Mouse (Mus musculus) intestine, embryonic 14.5 days (tissue): ENCODE measurements around the gene Trim2. TPM values are rescaled to one million over a fixed set of nuclear protein-coding genes. Genes with fewer than 3 reads are reported as not detected.

Experiments used
- ATAC-seq: fragments of 200-750 bp; cut with Nextera tagmentation; replicated peaks from 2 replicates; pipeline ENCODE4 v1.8.0; 2017; ENCODE audit warnings: low read depth, moderate number of reproducible peaks, moderate TSS enrichment, moderate library complexity; ENCODE audit not compliant: low FRiP score, low TSS enrichment
- DNase-seq: peaks from one replicate; pipeline ENCODE4 v3.0.0-alpha.2; 2018; ENCODE audit warnings: low spot score
- H3K27ac ChIP-seq: fragments of 300-500 bp; sonication (generic); 2 replicates; pipeline ENCODE4 v1.5.1; 2014; ENCODE audit warnings: low read depth, mild to moderate bottlenecking, control low read depth
- H3K27me3 ChIP-seq: fragments of 300-500 bp; sonication (generic); replicated peaks from 2 replicates; pipeline ENCODE4 v1.6.1; 2014; ENCODE audit warnings: low read length, control low read depth; ENCODE audit not compliant: control insufficient read depth, insufficient read depth
- H3K36me3 ChIP-seq: fragments of 300-500 bp; sonication (generic); 2 replicates; pipeline ENCODE4 v1.6.1; 2014; ENCODE audit warnings: low read length, control low read depth; ENCODE audit not compliant: control insufficient read depth, insufficient read depth
- H3K4me1 ChIP-seq: fragments of 300-500 bp; sonication (generic); replicated peaks from 2 replicates; pipeline ENCODE4 v1.6.1; 2014; ENCODE audit warnings: low read length, control low read depth, mixed read lengths; ENCODE audit not compliant: control insufficient read depth, insufficient read depth
- H3K4me2 ChIP-seq: fragments of 300-500 bp; sonication (generic); 2 replicates; pipeline ENCODE4 v1.6.1; 2014; ENCODE audit warnings: low read length
- H3K4me3 ChIP-seq: fragments of 300-500 bp; sonication (generic); 2 replicates; pipeline ENCODE4 v1.5.1; 2014; ENCODE audit warnings: low read depth, low read length, control low read depth, mixed read lengths
- H3K9ac ChIP-seq: fragments of 300-500 bp; sonication (generic); 2 replicates; pipeline ENCODE4 v1.6.1; 2014; ENCODE audit warnings: mild to moderate bottlenecking, low read length
- H3K9me3 ChIP-seq: fragments of 300-500 bp; sonication (generic); 2 replicates; pipeline ENCODE4 v1.6.1; 2016; ENCODE audit warnings: low read length, control low read depth; ENCODE audit not compliant: control insufficient read depth
- WGBS: fragments of 180-500 bp; shearing (Covaris S2); extraction: QIAGEN DNeasy Blood & Tissue Kit; methylation state at CpG from one replicate; pipeline ENCODE4 v1.1.7; 2014; 5-methylcytosine and 5-hydroxymethylcytosine counted together
- polyA plus RNA-seq: library from polyadenylated mRNA; unstranded; fragments of >200 nt; fragmentation: Nextera tagmentation; extraction: Ambion mirVana; gene quantifications from 2 replicates; pipeline ENCODE4 v1.2.1, GENCODE M21; 2014

The Trim2 gene
- polyA plus RNA-seq, 1 experiment from 2014 or later = 58.1 TPM

DNA sequence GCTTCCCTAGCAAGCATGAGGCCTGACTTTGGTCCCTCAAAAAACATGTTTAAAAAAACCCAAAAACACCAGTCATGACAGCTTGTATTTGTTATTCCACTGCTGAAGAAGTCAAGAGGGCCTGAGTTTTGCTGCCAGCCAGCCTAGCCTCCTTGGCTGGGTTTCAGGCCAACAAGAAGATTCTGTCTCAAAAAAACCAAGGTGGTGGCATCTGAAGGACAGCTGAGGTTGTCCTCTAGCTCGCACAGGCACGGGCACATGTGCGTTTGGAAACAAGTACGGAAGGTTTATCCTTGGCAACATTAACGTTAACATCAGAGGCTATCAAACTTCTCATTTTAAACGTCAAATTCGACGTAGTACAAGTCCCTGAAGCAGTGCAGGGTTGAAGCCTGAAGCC lies 79.0 kb downstream of the Trim2 start:
- ATAC-seq (no peak), DNase-seq (no peak)
- Histone ChIP-seq H3K9ac (no peak overlapping the region), H3K27me3 (no peaks in the 10 kb centered on the region), H3K27ac (no peak overlapping the region), H3K4me3 (no peak overlapping the region), H3K4me2 (no peak overlapping the region), H3K36me3 (no peaks in the 10 kb centered on the region), H3K4me1 (peaks cover 7% of the 10 kb centered on the region; the same call in 1 of the 2 replicates), H3K9me3 (no peaks in the 10 kb centered on the region)
- WGBS = 30% methylated on average over 8 of the region's 8 CpGs

DNA sequence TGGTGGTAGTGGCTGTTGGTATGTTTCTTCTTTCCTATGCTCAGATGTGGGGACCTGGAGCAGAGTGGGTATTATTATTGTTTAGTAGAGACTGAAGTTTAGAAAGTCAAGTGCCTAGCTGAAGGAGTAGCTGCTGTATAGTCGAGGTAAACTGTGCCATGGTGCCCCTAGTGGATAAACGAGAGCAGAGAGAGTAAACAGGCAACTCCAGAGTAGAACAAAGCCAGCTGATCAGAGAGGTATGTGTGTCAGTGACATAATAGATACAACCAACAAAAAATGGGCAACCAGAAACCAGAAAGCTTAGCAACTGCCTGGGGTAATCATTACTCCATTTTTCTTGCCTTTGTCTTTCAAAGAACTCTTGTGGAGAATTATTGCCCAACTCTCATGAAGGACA lies 81.7 kb downstream of the Trim2 start:
- no peak overlapping the region for H3K27ac ChIP-seq
- H3K36me3 ChIP-seq = no peaks in the 10 kb centered on the region
- WGBS = 12% methylated on average over 2 of the region's 2 CpGs
- H3K4me3 ChIP-seq = no peak overlapping the region
- ATAC-seq (no peak), DNase-seq (no peak)
- no peaks in the 10 kb centered on the region for H3K9me3 ChIP-seq
- no peaks in the 10 kb centered on the region for H3K27me3 ChIP-seq
- H3K4me1 ChIP-seq = peaks cover 7% of the 10 kb centered on the region
- H3K9ac ChIP-seq = no peak overlapping the region
- H3K4me2 ChIP-seq = no peak overlapping the region

DNA sequence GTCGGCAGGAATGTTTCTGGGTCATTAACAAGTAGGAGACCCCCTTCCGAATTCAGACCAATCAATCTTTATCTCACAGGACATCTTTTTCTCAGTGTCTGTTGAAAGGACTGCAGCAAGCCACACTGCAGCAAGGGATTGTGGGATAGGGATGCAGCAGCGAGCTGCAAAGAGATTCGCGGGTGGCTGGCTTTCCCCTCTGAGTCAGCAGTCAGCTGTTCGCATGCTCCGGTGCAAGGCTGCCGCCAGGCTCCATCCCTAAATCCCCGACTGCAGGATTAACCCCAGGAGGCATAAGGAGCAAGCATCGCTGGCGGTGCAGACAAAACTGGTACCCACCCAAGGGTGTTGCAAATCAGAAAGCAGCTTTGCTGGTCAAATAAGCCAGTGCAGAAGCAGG lies 85.9 kb downstream of the Trim2 start:
- Histone ChIP-seq H3K27ac (no peak overlapping the region), H3K4me2 (peak overlapping the region; percentile 56), H3K27me3 (no peaks in the 10 kb centered on the region), H3K9ac (peak overlapping the region; percentile 37), H3K9me3 (no peaks in the 10 kb centered on the region), H3K4me3 (peak overlapping the region; percentile 38), H3K4me1 (peaks cover 13% of the 10 kb centered on the region), H3K36me3 (no peaks in the 10 kb centered on the region)
- no peak for ATAC-seq
- 4% methylated on average over 11 of the region's 11 CpGs for whole genome bisulfite sequencing
- DNase-seq = peak; percentile 71

DNA sequence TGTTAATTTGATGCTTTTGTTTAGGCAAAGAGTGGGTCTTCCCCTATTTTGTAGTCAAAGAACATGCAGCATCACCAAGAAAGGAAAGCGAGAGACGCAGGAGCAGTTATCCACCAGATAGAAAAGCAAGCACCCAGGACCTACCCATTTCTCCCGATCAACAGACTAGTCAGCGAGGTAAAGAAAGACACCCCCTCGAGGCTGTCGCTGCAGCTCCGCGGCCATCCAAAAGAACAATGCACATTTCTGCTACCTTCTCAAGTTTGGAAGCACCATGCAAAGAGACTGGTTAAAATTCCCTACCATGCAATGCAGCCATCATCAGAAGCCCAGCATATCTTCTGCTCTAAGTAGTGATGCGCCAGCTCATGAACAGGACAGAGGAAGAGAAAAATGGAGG lies 86.4 kb downstream of the Trim2 start:
- Histone ChIP-seq H3K27ac (no peak overlapping the region), H3K4me1 (peaks cover 13% of the 10 kb centered on the region), H3K9me3 (no peaks in the 10 kb centered on the region), H3K9ac (peak overlapping the region; percentile 37), H3K27me3 (no peaks in the 10 kb centered on the region), H3K4me2 (peak overlapping the region; percentile 56), H3K4me3 (peak overlapping the region; percentile 38), H3K36me3 (no peaks in the 10 kb centered on the region)
- DNase-seq = peak; percentile 57
- ATAC-seq = no peak
- 10% methylated on average over 9 of the region's 9 CpGs for WGBS

DNA sequence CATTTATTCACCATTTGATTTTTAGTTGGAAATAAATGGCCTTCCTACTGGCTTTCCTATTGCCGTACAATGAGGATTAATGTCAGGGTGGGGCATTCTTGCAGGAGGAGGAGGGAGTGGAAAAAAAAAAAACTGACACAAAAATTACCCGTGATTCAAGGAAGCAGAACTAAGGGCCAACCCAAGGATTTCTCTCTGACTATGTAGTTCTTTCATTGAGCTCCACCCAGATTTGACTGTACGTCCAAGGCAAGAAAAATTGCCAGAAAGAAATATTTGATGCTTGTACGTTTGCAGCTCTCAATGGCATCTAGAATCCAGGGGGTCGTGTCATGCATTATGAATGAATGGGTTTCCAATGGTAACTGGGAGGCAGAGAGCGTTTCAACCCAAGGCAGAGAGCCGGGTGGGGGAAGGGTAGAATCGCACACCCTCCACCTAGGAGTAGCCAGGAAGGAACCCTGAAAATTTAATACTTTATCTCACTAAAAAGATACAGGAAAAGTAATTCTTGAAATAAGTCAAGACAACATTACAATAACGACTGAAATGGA lies 86.9 kb downstream of the Trim2 start:
- H3K36me3 ChIP-seq = no peaks in the 10 kb centered on the region
- no peaks in the 10 kb centered on the region for H3K9me3 ChIP-seq
- DNase-seq (no peak), ATAC-seq (no peak)
- H3K4me2 ChIP-seq = peak overlapping the region; percentile 56
- H3K27ac ChIP-seq = no peak overlapping the region
- H3K9ac ChIP-seq = peak overlapping the region; percentile 37; the same call in 1 of the 2 replicates
- no peaks in the 10 kb centered on the region for H3K27me3 ChIP-seq
- peak overlapping the region; percentile 38 for H3K4me3 ChIP-seq
- peaks cover 13% of the 10 kb centered on the region for H3K4me1 ChIP-seq
- 12% methylated on average over 9 of the region's 9 CpGs for WGBS

DNA sequence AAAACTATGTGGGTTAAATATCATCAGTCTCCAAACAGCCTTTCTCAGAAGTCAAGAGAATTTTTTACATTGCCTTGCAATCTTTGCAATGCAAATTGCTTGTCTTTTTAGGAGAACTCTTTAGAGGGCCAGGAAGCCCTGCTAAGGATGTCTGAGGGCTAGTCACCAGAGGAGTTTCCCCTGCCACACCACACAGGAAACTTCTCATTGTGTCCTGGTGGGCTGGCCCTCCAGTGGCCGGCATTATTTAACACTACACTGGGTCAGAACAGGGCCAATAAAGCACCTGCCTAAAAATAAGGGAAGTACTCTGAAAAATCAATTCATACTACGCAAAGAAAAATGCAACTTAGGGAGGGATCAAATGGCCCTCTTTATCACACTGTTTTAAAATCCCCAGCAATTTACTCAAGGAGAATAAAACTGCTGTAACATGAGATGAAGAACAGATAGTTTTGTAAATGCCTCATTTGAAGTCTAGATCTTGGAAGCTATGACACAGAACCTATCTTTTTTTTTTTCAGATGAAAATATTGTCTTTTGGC lies 87.4 kb downstream of the Trim2 start:
- H3K4me2 ChIP-seq = peak overlapping the region; percentile 56
- H3K9me3 ChIP-seq = no peaks in the 10 kb centered on the region
- no peak for DNase-seq
- WGBS = 24% methylated on average over 2 of the region's 2 CpGs
- H3K27ac ChIP-seq = no peak overlapping the region
- peaks cover 13% of the 10 kb centered on the region for H3K4me1 ChIP-seq
- no peaks in the 10 kb centered on the region for H3K36me3 ChIP-seq
- H3K4me3 ChIP-seq = no peak overlapping the region
- no peak for ATAC-seq
- H3K9ac ChIP-seq = no peak overlapping the region
- no peaks in the 10 kb centered on the region for H3K27me3 ChIP-seq

DNA sequence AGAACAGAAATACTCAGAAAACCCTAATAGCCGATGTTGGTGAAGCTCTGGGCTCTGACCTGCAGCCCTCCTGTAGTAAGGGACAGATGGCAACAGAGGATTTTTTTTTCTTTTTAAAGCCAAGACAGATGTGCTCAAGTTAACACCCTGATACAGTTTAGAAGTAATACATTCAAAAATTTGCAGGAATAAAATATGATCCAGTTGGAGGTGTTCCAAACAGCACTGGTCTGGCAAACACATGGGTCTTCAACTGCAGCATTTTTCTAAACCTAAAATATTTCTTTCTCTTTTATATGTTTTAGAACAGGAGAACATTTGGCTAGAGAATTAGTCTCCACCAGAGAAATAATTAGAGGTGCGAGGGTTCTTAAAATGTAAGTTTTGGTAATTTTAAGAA lies 88.2 kb downstream of the Trim2 start:
- Histone ChIP-seq H3K36me3 (no peaks in the 10 kb centered on the region), H3K4me1 (peaks cover 13% of the 10 kb centered on the region), H3K4me3 (no peak overlapping the region), H3K27me3 (no peaks in the 10 kb centered on the region), H3K27ac (no peak overlapping the region), H3K9ac (no peak overlapping the region), H3K9me3 (no peaks in the 10 kb centered on the region), H3K4me2 (no peak overlapping the region)
- ATAC-seq (no peak), DNase-seq (no peak)
- WGBS = 77% methylated on average over 2 of the region's 2 CpGs

DNA sequence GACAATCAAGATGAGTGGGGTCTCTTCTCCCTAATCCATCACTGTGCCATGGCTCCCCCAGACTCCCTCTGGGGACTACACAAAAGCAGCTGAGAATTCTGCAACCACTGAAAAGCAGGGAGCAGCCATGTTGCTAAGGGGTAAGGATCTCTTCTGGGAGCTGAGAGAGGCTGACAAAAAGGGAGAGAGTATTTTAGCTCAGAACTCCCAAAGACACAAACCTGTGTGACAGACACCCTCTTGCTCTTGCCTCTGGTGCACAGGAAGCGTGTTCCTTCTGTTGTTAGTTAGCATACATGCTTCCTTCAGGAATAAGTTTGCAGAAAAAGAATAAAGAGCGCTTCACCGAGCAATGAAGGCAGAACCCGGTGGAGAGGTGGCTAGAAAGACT lies 88.7 kb downstream of the Trim2 start:
- peaks cover 13% of the 10 kb centered on the region for H3K4me1 ChIP-seq

More for the DNA sequence above, 88.7 kb downstream of the Trim2 start:
- WGBS = 70% methylated on average over 4 of the region's 4 CpGs
- Histone ChIP-seq H3K9me3 (no peaks in the 10 kb centered on the region), H3K4me2 (no peak overlapping the region), H3K9ac (no peak overlapping the region), H3K4me3 (no peak overlapping the region), H3K27ac (no peak overlapping the region), H3K36me3 (no peaks in the 10 kb centered on the region), H3K27me3 (no peaks in the 10 kb centered on the region)
- DNase-seq (no peak), ATAC-seq (no peak)
